Mouse (Mus musculus) neural tube, embryonic 15.5 days (tissue): ENCODE results near the gene 2010111I01Rik. TPM values are rescaled to one million over a fixed set of nuclear protein-coding genes. Genes with fewer than 3 reads are reported as not detected.

Source experiments
- ATAC-seq: fragments of 200-750 bp; cut with Nextera tagmentation; 2 replicates; pipeline ENCODE4 v1.8.0; 2017; ENCODE audit warnings: mild to moderate bottlenecking, moderate TSS enrichment, moderate library complexity; ENCODE audit not compliant: low FRiP score
- H3K27ac ChIP-seq: fragments of 300-500 bp; sonication (generic); replicated peaks from 2 replicates; pipeline ENCODE4 v1.5.1; 2015; ENCODE audit warnings: mild to moderate bottlenecking, inconsistent platforms
- H3K27me3 ChIP-seq: fragments of 300-500 bp; sonication (generic); replicated peaks from 2 replicates; pipeline ENCODE4 v1.6.1; 2015; ENCODE audit warnings: inconsistent platforms
- H3K36me3 ChIP-seq: fragments of 300-500 bp; sonication (generic); 2 replicates; pipeline ENCODE4 v1.6.1; 2015; ENCODE audit warnings: inconsistent platforms
- H3K4me1 ChIP-seq: fragments of 300-500 bp; sonication (generic); 2 replicates; pipeline ENCODE4 v1.6.1; 2015; ENCODE audit warnings: inconsistent platforms
- H3K4me2 ChIP-seq: fragments of 300-500 bp; sonication (generic); 2 replicates; pipeline ENCODE4 v1.6.1; 2015; ENCODE audit warnings: inconsistent platforms, mild to moderate bottlenecking, moderate library complexity
- H3K4me3 ChIP-seq: fragments of 300-500 bp; sonication (generic); replicated peaks from 2 replicates; pipeline ENCODE4 v1.5.1; 2015; ENCODE audit warnings: mild to moderate bottlenecking, inconsistent platforms
- H3K9ac ChIP-seq: fragments of 300-500 bp; sonication (generic); replicated peaks from 2 replicates; pipeline ENCODE4 v1.6.1; 2015; ENCODE audit warnings: mild to moderate bottlenecking, inconsistent platforms
- H3K9me3 ChIP-seq: fragments of 300-500 bp; sonication (generic); replicated peaks from 2 replicates; pipeline ENCODE4 v1.6.1; 2016; ENCODE audit warnings: inconsistent platforms
- WGBS: fragments of 180-500 bp; shearing (Covaris S2); methylation state at CpG from one replicate; pipeline ENCODE4 v1.1.7; 2015; ENCODE audit warnings: mixed read lengths; 5-methylcytosine and 5-hydroxymethylcytosine counted together
- polyA plus RNA-seq: library from polyadenylated mRNA; unstranded; fragments of >200 nt; fragmentation: Nextera tagmentation; extraction: Ambion mirVana; gene quantifications from 2 replicates; pipeline ENCODE4 v1.2.1, GENCODE M21; 2015

2010111I01Rik gene
- polyA plus RNA-seq, 1 experiment from 2014 or later: 36.1 TPM

- H3K4me3 ChIP-seq: no peak overlapping the region
- 75% methylated on average over 6 of the region's 6 CpGs for WGBS
- no peak for ATAC-seq
- no peaks in the 10 kb centered on the region for H3K9me3 ChIP-seq
- peaks cover 11% of the 10 kb centered on the region for H3K4me1 ChIP-seq
- H3K27me3 ChIP-seq: no peaks in the 10 kb centered on the region
- no peak overlapping the region for H3K9ac ChIP-seq
- no peak overlapping the region for H3K4me2 ChIP-seq
- no peak overlapping the region for H3K27ac ChIP-seq
- H3K36me3 ChIP-seq: no peaks in the 10 kb centered on the region
These were observed 209.7 kb downstream of the 2010111I01Rik start for GRCm38 (mm10) chr13:63174252-63175020.

- 78% methylated on average over 4 of the region's 4 CpGs for WGBS
- Histone ChIP-seq H3K4me2 (no peak overlapping the region), H3K4me1 (peaks cover 6% of the 10 kb centered on the region), H3K27me3 (no peaks in the 10 kb centered on the region), H3K9me3 (no peaks in the 10 kb centered on the region), H3K9ac (no peak overlapping the region), H3K4me3 (no peak overlapping the region), H3K27ac (no peak overlapping the region), H3K36me3 (no peaks in the 10 kb centered on the region)
- ATAC-seq: no peak
These were observed 211.4 kb downstream of the 2010111I01Rik start for GRCm38 (mm10) chr13:63176131-63176530.

DNA sequence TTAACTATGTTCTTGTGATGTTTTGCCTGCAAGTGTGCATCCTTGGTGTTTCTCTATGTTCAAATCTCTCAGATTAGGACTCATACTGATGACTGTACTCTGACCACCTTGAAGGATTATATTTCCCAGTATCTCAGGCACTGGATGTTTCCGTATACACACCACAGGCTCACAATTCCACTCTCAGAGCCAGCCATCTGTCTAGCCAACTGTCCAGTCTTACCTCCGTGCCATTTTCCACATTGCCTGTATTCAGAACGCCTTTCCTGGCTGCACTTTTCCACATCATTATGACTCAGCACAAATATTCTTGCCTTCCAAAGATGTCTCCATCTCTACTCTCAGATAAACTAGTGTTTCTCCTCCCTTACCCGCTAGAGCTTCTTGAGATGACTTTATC is 212.5 kb downstream of the 2010111I01Rik start:
- Histone ChIP-seq H3K27me3 (no peaks in the 10 kb centered on the region), H3K4me1 (no peaks in the 10 kb centered on the region), H3K36me3 (no peaks in the 10 kb centered on the region), H3K9ac (no peak overlapping the region), H3K4me2 (no peak overlapping the region), H3K27ac (no peak overlapping the region), H3K9me3 (no peaks in the 10 kb centered on the region), H3K4me3 (no peak overlapping the region)
- WGBS: 93% methylated on average over 4 of the region's 4 CpGs
- ATAC-seq: no peak

DNA sequence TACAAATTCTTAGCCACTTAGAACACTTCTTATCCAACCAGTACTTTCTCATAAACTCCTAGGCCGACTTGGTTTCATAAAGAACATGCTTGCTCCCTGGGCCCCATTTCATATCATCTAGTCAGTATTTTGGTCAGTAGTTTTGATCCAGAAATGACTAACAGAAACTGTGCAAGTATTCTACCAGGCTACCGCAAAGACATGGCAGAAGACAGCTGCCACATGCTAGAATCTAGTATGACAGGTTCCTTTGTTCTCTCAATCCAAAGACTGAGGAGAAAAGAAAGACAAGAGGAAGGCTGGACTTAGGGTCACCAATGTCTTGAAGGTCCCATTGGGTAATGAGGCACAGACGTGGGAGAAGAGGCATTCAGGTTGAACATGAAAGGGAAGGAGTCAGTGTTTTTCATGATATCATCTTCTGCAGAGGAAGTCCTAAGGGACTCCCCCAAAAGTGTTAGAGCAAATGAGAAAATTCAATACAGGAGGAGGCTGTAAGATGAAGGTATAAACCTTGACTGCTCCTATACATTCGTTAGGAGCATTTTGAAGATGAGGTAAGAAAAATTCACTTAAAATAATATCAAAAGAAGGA is 216.0 kb downstream of the 2010111I01Rik start:
- H3K36me3 ChIP-seq: no peaks in the 10 kb centered on the region
- H3K9ac ChIP-seq: no peak overlapping the region
- H3K4me3 ChIP-seq: no peak overlapping the region
- WGBS: 88% methylated on average over 4 of the region's 4 CpGs
- no peak overlapping the region for H3K4me2 ChIP-seq
- no peak overlapping the region for H3K27ac ChIP-seq
- no peak for ATAC-seq
- no peaks in the 10 kb centered on the region; the same call in 1 of the 2 replicates for H3K4me1 ChIP-seq
- no peaks in the 10 kb centered on the region for H3K27me3 ChIP-seq
- H3K9me3 ChIP-seq: no peaks in the 10 kb centered on the region

GRCm38 (mm10) chr13:63184946-63185345 is 220.3 kb downstream of the 2010111I01Rik start:
- no peak for ATAC-seq
- no peaks in the 10 kb centered on the region for H3K27me3 ChIP-seq
- H3K27ac ChIP-seq: no peak overlapping the region
- H3K4me2 ChIP-seq: no peak overlapping the region
- WGBS: 51% methylated on average over 6 of the region's 6 CpGs
- no peaks in the 10 kb centered on the region for H3K36me3 ChIP-seq
- H3K4me3 ChIP-seq: no peak overlapping the region
- H3K9ac ChIP-seq: no peak overlapping the region
- peaks cover 15% of the 10 kb centered on the region; the same call in 1 of the 2 replicates for H3K4me1 ChIP-seq
- H3K9me3 ChIP-seq: no peaks in the 10 kb centered on the region

DNA sequence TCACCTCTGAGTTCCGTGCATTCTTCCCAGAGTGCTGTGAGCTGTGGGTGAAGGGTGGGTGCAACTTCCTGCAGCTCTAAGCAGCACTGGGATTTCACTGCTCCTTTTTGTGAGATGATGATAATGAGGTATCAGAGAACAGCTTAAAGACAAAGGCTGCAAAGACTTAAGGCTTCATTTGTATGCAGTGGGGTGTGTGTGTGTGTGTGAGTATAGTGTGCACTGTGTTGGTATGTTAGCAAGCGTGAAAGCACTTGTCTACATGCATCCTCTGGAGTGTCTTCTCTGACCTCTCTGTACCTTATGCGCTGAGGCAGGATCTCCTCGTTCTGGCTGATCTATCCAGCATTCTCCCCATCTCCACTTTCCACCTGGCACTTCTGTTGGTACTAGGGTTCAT is 221.5 kb downstream of the 2010111I01Rik start:
- Histone ChIP-seq H3K9me3 (no peaks in the 10 kb centered on the region), H3K4me3 (no peak overlapping the region), H3K4me1 (peaks cover 15% of the 10 kb centered on the region; the same call in 1 of the 2 replicates), H3K36me3 (no peaks in the 10 kb centered on the region), H3K27me3 (no peaks in the 10 kb centered on the region), H3K9ac (no peak overlapping the region), H3K27ac (no peak overlapping the region), H3K4me2 (no peak overlapping the region)
- 57% methylated on average over 4 of the region's 4 CpGs for WGBS
- peak; percentile 24; the same call in 1 of the 2 replicates for ATAC-seq

- Histone ChIP-seq H3K9me3 (no peaks in the 10 kb centered on the region), H3K27me3 (no peaks in the 10 kb centered on the region), H3K4me3 (no peak overlapping the region), H3K36me3 (no peaks in the 10 kb centered on the region), H3K4me1 (peaks cover 15% of the 10 kb centered on the region; the same call in 1 of the 2 replicates), H3K9ac (no peak overlapping the region), H3K4me2 (no peak overlapping the region), H3K27ac (no peak overlapping the region)
- ATAC-seq: no peak
- 87% methylated on average over 1 of the region's 1 CpGs for WGBS
These were observed 221.9 kb downstream of the 2010111I01Rik start for GRCm38 (mm10) chr13:63186642-63187041.

- no peak for ATAC-seq
- 81% methylated on average over 13 of the region's 13 CpGs for WGBS
- no peak overlapping the region for H3K9ac ChIP-seq
These were observed 222.8 kb downstream of the 2010111I01Rik start for GRCm38 (mm10) chr13:63187145-63188143.

DNA sequence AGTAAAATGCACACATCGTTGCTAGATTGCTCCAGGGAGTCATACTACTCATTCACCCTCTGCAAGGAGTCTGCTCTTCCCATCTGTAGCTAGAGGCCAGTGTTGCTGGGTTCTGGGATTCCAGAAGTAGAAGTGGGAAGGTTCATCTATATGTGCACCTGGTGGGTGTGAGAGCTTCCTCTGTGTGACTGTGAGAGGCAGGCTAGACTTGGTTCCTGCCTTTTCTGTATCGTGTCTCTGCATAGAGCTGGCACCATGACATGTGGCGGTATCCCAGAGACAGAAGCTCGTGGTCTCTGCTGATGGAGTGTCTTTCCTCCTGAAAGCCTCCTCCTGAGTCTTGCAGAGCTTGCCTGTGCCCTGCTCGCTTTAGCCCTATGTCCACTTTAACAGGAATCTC is 223.6 kb downstream of the 2010111I01Rik start:
- Histone ChIP-seq H3K27ac (no peak overlapping the region), H3K4me2 (no peak overlapping the region), H3K36me3 (no peaks in the 10 kb centered on the region), H3K27me3 (no peaks in the 10 kb centered on the region), H3K9ac (no peak overlapping the region), H3K4me1 (peaks cover 15% of the 10 kb centered on the region; the same call in 1 of the 2 replicates), H3K4me3 (no peak overlapping the region), H3K9me3 (no peaks in the 10 kb centered on the region)
- ATAC-seq: no peak
- WGBS: 42% methylated on average over 5 of the region's 5 CpGs

More at GRCm38 (mm10) chr13:63187145-63188143, 222.8 kb downstream of the 2010111I01Rik start:
- Histone ChIP-seq H3K27me3 (no peaks in the 10 kb centered on the region), H3K4me3 (no peak overlapping the region), H3K9me3 (no peaks in the 10 kb centered on the region), H3K4me1 (peaks cover 15% of the 10 kb centered on the region; the same call in 1 of the 2 replicates), H3K4me2 (no peak overlapping the region), H3K27ac (no peak overlapping the region), H3K36me3 (no peaks in the 10 kb centered on the region)

DNA sequence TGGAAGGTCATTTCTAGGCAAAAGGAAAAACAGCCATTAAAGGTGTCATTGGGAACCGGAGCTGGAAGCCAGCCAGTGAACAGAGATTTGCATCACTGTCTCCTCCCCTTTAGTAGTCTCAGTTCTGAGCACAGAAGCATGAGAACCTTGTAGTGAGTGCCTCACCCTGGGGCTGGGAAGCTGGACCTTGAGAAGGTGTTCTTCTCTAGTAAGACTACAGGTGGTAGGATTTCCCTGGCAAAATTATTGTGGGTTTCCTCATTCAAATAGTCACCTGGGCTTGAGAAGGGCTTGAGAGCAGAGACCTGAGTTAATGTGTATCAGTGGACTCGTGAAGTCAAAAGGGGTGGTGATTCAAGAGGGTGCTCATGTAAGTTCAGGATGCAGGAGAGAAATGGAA is 224.1 kb downstream of the 2010111I01Rik start:
- no peaks in the 10 kb centered on the region for H3K36me3 ChIP-seq
- H3K4me2 ChIP-seq: no peak overlapping the region
- WGBS: 39% methylated on average over 2 of the region's 2 CpGs
- H3K4me1 ChIP-seq: peaks cover 15% of the 10 kb centered on the region; the same call in 1 of the 2 replicates
- H3K27me3 ChIP-seq: no peaks in the 10 kb centered on the region
- no peak for ATAC-seq
- H3K27ac ChIP-seq: no peak overlapping the region
- H3K9me3 ChIP-seq: no peaks in the 10 kb centered on the region
- no peak overlapping the region for H3K9ac ChIP-seq
- no peak overlapping the region for H3K4me3 ChIP-seq

DNA sequence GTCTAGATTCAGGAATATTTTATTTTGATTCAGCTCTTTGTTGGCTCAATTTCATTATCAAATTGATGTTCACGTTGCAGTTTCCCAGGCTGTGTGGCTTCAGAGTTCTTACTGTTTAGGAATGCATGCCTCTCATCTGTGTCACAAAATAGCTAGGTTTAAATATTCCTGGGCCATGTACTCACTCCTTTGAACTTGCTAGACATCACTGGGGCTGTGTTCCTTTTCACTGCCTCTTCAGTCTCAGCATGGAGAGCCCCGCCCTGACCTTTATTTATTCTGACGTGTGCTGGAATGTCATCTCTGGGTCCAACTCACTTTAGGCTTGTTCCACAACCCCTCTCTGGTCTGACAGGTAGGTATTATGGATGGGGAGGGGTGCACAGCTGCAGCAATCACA is 228.7 kb downstream of the 2010111I01Rik start:
- Histone ChIP-seq H3K4me1 (0 out of 2 replicates have a peak, but pooled peaks cover 3% of the 10 kb centered on the region), H3K9me3 (no peaks in the 10 kb centered on the region), H3K36me3 (no peaks in the 10 kb centered on the region), H3K4me2 (no peak overlapping the region), H3K4me3 (no peak overlapping the region), H3K27ac (no peak overlapping the region), H3K9ac (no peak overlapping the region), H3K27me3 (no peaks in the 10 kb centered on the region)
- no peak for ATAC-seq
- 83% methylated on average over 3 of the region's 3 CpGs for WGBS
